Mouse (Mus musculus) kidney, adult 8-10 months (tissue): ENCODE data around the gene Fam81a.

Experiments used
- DNase-seq, 2 experiments: peaks; one replicate each; pipeline ENCODE4 v3.0.0; 2022

The Fam81a gene

DNA sequence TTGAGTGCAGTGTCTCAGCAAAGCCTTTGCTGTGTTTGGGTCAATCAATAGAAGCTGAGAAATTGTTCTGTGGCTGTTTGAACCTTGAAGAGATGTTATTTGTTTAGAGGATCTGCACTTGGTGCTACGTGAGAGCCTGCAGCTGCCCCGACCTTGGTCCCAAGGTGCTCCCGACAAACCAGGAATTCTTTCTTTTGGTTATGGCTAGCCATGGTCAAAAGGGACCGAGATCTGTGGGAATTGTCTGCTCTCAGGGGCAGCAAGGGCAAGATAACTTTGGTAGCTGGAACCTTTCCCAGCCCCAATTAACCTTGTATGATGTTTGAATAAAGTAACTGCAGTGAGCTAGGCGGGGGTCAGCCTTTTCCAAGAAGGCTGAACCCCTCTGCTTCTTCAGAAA is 34.2 kb downstream of the Fam81a start:
- DNase-seq: no peak

- no peak for DNase-seq
Observed at GRCm38 (mm10) chr9:70105573-70105972, 36.8 kb downstream of the Fam81a start.

DNA sequence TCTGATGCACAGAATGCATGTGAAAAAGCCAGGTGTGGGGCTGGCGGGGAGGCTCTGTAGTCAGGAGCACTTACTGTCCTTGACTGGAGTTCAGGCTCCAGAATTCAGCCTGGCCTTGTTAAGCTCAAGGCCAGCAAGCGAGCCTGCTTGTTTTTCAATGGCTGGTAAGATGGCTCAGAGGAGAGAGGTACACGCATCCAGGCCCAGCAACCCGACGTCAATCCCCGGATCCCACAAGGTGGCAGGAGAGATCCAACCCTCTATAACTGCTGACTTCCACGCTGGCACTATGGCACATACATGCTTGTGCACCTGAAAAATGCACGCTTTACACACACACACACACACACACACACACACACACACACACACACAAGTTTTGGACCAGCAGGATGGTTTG is 39.3 kb downstream of the Fam81a start:
- DNase-seq: no peak

DNA sequence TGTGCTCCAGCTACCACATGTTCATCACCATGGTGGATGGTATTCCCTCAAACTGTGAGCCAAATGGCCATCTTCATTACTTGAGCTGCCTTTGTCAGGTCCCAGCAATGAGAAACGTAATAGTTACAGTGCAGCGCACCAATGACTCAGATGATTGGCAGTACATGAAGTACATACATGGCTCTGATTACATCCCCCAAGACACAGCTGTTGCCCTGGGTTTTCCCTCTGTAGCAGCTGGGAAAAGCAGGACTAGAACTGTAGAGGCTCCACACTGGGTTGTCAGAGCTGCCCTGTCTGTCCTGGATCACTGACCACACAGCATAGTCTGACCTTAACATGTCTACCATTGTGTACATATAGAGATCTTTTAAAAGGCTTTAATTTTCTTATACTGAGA is 44.8 kb downstream of the Fam81a start:
- DNase-seq: no peak

DNA sequence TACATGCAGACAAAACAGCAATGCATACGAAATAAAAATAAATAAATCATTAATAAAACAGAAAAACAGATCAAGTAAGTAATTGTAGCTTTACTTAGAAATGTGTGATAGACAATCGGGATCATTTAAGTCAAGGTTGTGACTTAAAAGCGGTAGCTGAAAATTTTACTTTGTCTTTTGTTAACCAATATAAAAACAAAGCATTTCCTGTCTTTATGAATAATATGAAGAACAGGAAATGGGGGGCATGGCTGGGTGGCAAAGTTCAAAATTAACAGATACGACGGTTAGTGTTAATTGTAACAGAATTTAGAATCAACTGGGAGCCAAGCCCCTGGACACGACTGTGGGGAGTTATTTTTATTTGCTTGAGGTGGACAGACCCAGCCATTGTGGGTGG is 47.3 kb downstream of the Fam81a start:
- no peak for DNase-seq

GRCm38 (mm10) chr9:70090541-70090940 is 51.8 kb downstream of the Fam81a start:
- no peak for DNase-seq

DNA sequence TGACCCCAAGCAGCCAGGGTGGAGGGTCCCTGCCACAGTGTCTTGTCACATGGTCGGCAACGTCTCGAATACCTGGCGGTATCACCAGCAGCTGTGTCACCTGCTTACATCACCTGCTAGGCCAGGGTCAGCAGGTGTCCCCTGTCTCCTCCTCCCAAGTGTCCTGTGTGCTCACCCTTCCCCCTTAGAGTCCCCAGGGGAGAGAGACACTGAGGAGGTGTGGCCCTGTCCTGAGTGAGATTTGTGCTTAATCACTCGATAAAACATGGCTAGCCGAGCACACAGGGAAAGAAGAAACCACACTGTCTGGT is 53.6 kb downstream of the Fam81a start:
- DNase-seq: no peak

- peak in 1 of 2 experiments; percentile 19 for DNase-seq
Observed at GRCm38 (mm10) chr9:70088041-70088785, 54.1 kb downstream of the Fam81a start.

GRCm38 (mm10) chr9:70087379-70087778 is 55.0 kb downstream of the Fam81a start:
- DNase-seq: no peak

DNA sequence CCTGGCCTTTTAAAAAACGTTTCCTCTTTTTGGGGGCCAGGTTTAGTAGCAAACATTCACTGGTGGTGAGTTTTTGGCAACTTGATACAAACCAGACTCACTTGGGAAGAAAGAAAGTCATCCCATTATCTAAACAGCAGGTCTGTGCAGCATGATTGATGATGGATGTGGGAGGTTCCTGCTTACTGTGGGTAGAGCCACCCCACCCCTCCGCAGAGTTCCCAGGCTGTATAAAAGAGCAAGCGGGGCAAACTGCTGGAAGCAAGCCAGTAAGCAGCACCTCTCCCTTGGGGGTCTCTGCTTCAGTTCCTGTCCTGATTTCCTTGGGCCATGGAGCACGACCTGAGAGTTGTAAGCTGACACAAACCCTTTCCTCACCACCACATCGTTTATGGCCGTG is 56.3 kb downstream of the Fam81a start:
- no peak for DNase-seq

- peak; percentile 15 to 73 for DNase-seq
Observed at GRCm38 (mm10) chr9:70084107-70084506, 58.3 kb downstream of the Fam81a start.

- DNase-seq: no peak
Observed at GRCm38 (mm10) chr9:70082357-70083204, 59.8 kb downstream of the Fam81a start.

GRCm38 (mm10) chr9:70081767-70082166 is 60.6 kb downstream of the Fam81a start:
- DNase-seq: no peak

GRCm38 (mm10) chr9:70080976-70081375 is 61.4 kb downstream of the Fam81a start:
- DNase-seq: no peak

DNA sequence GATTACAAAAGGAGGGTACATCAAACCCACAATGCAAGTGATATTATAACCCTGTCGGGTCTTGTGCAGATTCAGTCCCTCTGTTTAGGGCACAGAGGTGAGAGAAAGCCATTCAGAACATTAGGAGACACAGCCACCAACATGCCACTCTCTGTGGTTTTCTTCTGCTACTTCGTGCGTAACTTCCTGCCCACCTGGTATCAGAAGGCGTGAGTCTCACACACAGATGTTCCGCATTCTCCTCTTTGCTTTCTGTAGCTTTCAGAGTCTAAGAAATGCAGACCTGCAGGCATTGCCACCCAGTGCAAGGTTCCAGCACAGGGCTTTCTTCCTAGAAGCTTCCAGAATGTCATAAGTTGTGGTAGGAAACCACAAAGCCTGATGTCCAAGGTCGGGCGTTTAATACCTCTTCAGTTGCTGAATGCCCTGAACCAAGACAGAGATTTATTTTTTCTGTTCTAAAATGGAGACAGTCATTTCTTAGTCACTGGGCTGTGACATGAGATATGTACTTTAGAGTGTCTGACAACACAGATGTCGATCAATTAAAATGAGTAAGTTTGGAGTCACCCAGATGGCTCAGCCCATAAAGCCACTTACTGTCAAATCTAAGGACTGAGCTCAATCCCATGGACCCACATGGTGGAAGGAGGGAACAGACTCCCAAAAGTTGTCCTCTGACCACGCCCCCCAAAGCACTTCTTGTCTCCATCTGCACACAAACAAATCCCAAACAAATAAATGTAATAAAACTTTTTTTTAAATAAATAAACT is 62.1 kb downstream of the Fam81a start:
- DNase-seq: no peak

GRCm38 (mm10) chr9:70078034-70078433 is 64.3 kb downstream of the Fam81a start:
- DNase-seq: no peak

- no peak for DNase-seq
Observed at GRCm38 (mm10) chr9:70077170-70077569, 65.2 kb downstream of the Fam81a start.

DNA sequence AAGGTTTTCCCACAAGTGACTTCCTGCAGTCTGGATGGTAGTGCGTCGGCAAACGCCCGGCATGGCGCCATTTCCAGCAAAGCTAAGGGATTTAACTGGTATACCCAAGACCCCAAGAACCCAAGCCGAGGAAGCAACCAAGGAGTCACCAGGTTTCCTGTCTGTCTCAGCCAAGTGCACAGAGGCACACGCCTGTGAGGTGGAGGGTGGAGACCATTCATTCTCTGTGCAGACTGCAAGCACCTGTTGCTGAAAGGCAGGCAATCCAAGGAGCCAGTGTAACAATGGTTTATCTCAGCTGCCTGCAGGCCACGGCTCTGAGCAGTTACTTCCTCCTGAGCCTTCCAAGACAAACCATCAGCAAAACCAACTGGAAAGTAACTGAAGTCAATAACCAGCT is 70.0 kb downstream of the Fam81a start:
- DNase-seq: no peak

- no peak for DNase-seq
Observed at GRCm38 (mm10) chr9:70069961-70070435, 72.4 kb downstream of the Fam81a start.

GRCm38 (mm10) chr9:70067497-70067896 is 74.9 kb downstream of the Fam81a start:
- DNase-seq: no peak

DNA sequence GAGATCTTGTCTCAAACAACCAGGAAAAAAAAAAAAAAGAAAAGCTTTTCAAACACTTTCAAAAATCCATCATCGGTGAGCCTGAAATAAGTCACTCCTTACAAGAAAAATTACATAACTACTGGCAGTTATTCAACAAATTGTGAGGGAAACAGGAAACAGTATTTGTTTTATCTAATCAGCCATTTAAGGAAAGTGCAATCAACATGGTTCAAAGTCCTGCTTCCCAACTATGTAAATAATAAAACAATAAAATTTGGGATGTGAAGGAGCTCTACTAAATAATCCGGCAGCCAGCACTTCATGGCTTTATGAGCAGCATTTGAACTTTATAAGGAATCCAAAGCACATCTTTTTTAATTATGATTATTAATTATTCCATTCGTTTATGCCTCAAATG is 80.3 kb downstream of the Fam81a start:
- no peak for DNase-seq

DNA sequence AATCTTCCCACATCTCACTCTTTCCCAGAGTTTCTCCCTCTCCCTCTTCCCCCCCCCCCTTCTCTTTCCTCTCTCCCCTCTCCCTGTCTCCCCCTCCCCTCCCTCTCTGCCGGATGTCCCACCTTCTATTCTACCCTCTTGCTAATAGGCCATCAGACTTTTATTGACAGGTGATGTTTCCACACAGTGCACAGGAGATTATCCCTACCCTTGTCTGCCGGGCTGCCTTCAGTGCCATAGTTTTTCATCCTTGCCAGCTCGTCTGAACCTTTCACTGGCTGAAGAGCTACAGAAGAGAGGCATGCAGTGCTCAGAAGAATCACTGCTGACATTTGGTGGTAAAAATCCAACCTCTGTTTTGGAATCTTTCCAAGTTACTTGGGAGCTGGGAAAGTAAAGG is 88.9 kb downstream of the Fam81a start:
- DNase-seq: no peak

DNA sequence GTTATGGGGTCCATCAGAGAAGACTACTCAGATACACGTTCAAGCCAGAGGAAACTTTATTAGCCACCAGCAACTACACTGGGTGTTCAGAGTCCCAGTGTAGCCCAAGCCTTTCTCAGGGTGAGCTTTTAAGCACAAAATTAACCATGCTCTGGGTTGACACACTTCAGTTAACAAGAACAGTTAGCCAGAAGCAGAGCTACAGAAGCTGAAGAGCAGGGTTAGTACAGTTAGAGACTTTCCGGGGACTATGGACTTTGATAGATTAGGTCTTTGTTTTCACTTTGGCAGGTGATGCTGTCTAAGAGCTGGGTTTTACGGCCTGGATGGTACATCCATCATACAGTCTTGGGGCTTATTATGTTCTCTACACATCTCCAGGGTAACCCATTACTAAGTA is 89.6 kb downstream of the Fam81a start:
- DNase-seq: peak; percentile 7 to 26

DNA sequence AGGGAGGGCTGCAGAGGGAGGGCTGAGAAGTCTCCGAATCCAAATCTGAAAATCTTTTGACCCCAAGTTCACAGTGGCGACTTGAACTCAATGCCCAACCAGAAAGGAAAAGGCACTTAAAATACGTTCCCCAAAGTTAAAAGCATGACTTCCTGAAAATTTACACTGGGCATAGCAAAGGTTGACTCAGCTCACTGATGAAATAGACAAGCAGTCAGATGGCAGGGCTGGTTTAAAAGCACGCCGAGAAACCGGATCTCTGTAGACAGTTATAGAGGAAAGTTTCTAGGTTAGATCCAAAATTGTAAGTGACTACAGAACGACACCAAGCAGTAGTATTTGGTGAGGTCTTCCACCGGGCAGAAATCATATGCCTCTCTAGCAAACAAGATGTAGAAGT is 92.5 kb downstream of the Fam81a start:
- DNase-seq: no peak
